Mouse (Mus musculus) left cerebral cortex, postnatal 14 days (tissue): ENCODE data around the gene Pld2. TPM values are rescaled to one million over a fixed set of nuclear protein-coding genes. Genes with fewer than 3 reads are reported as not detected.
"Not testable (repeated sequence)": the region's sequence is repeated elsewhere in the genome, so short reads cannot be mapped to it uniquely, and the experiment has no call there.

ENCODE experiments used
- DNase-seq, 2 experiments: peaks; one replicate each; pipeline ENCODE4 v3.0.0; 2021 to 2022; ENCODE audit warnings: low spot score in 2 of 2, mixed read lengths in 1 of 2
- intact Hi-C: fragments of 180-260 bp; cut with DNase I; formaldehyde crosslinking; loops from one replicate; pipeline ENCODE4 v1.15.1; 2025
- total RNA-seq, 2 experiments: library from RNA; stranded (reverse); gene quantifications; 2 replicates each; pipeline ENCODE4 v1.2.3; 2021

The Pld2 gene
- total RNA-seq, 2 experiments from 2014 or later: 14.8 to 17.4 TPM

- intact Hi-C loops: loop anchor here (5.0 kb wide), 1 partner anchor 43 kb away; no protein-coding TSS in a partner anchor
These were observed 24.5 kb downstream of the Pld2 start for GRCm38 (mm10) chr11:70564276-70564873.

DNA sequence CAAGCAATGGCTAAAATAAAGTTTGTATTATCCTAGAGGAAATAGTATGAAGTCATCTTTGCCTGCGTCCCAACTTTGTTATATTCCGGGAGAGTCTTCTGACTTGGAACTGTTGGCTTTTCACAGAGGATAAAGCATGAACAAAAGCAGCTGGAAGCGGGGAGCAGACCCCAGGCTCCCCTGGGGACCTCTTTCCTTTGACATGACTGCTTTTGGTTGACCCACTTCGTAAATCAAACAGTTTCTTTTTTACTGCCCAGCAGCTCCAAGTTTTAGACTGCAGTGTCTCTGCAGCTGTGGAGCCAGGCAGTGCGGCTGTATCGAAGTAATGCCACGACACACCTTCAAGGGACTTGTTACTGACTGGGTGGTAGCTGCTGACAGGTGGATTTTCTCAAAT, 26.7 kb downstream of the Pld2 start:
- no peak for DNase-seq
- intact Hi-C loops: no loop called here

More at GRCm38 (mm10) chr11:70564276-70564873, 24.5 kb downstream of the Pld2 start:
- no peak for DNase-seq

- intact Hi-C loops: not testable (repeated sequence)
These were observed 30.8 kb downstream of the Pld2 start for GRCm38 (mm10) chr11:70570614-70571013.

GRCm38 (mm10) chr11:70571641-70572040, 31.8 kb downstream of the Pld2 start:
- DNase-seq: peak in 1 of 2 experiments; percentile 56
- intact Hi-C loops: no loop called here

More at GRCm38 (mm10) chr11:70570614-70571013, 30.8 kb downstream of the Pld2 start:
- not testable (repeated sequence) for DNase-seq

DNA sequence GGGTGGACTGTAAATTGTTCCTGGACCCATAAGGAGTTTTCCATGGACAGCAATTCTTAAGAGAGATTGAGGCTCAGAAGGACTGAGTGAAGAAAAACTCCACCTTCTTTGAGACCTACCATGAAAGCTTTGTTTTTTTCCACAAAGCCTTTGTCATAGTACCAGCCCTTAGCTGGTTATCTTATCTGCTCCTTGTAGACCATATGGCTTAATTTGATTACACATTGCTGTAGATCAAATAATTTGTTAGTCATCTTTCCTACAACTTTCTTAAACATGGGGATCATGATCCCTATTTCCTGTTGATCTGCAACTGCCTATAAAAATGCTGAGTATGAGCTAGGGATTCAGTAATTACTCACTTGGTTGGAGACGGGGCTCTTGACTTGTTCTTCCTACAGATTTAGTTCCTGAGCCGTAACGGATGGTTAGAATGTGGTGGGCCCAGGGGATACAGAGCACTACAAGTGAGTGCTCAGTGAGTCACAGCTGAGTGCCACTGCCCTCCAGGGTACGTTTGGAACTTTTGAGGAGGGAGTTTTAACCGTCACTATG, 32.6 kb downstream of the Pld2 start:
- intact Hi-C loops: no loop called here
- no peak for DNase-seq

DNA sequence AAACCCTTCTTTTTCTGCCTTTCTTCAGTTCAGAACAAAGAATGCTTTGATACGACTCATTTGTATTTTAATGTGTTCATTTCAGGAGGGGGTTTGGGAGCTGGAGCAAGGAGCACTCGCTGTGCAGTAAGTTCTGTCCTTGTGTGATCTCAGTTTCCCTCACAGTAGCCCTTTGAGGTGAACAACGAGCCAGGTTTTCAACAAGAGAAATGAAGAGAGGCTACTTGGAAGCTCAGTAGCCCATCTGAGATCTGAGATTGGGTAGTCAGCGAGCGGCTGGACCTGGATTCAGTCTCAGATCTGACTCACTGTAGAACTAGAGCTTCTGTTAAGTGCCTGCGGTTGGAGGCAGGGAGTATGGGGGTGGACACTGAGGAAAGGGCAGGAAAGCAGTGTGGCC, 34.0 kb downstream of the Pld2 start:
- intact Hi-C loops: no loop called here
- DNase-seq: peak; percentile 18 to 41

DNA sequence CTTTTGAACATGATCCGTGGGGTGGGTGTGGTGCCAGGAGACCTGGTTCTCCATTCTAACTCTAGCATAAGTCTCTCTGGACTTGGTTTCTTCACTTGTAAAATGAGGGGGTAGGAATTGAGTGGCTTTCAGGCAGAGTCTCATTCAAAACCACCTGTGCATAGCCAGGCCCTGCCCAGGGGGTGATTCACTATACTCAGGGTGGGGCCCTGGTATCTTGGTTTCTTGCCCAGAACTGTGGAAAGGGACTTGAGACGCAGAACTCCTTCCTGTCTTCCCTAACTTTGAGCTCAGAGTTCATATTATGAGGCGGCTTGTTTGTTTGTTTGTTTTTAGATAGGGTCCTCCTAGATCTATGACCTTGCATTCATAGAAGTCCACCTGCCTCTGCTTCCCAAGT, 37.3 kb downstream of the Pld2 start:
- DNase-seq: no peak
- intact Hi-C loops: no loop called here

GRCm38 (mm10) chr11:70578962-70579361, 39.1 kb downstream of the Pld2 start:
- no peak for DNase-seq
- intact Hi-C loops: no loop called here

DNA sequence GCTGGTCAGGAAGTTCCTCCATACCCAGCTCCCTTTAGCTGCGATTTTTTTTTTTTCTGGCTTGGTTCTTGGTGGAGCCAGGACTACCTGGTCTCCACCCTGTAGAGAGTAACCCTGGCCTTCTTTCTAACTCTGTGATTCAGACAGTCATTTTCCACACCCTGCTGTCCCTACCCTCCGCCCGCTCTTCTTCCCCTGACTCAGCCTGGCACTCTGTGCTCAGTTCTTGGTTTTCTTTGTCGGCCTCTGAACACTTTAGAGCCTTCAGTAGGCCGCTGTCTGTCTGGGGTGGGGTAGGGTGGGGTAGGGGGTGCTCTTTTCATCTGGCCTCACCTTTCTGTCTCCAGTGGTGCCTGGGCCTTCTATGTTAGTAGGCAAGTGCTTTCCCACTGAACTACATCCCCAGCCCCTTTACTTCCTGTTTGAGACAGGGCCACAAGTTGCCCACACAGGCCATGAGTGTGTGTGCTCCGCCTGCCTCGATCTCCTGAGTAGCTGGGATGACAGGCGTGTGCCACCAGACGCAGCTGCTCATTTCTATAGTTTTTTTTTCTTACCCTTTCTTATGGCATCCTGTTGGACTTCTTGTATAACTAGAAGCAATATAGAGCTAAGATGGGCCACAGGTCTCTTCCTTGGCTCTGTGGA, 40.0 kb downstream of the Pld2 start:
- no peak for DNase-seq
- intact Hi-C loops: no loop called here

GRCm38 (mm10) chr11:70580358-70580720, 40.5 kb downstream of the Pld2 start:
- intact Hi-C loops: no loop called here
- no peak for DNase-seq

GRCm38 (mm10) chr11:70580921-70581320, 41.1 kb downstream of the Pld2 start:
- intact Hi-C loops: no loop called here

GRCm38 (mm10) chr11:70582196-70582595, 42.3 kb downstream of the Pld2 start:
- intact Hi-C loops: no loop called here
- no peak for DNase-seq

More at GRCm38 (mm10) chr11:70580921-70581320, 41.1 kb downstream of the Pld2 start:
- no peak for DNase-seq

GRCm38 (mm10) chr11:70583022-70583714, 43.3 kb downstream of the Pld2 start:
- intact Hi-C loops: no loop called here
- no peak for DNase-seq

DNA sequence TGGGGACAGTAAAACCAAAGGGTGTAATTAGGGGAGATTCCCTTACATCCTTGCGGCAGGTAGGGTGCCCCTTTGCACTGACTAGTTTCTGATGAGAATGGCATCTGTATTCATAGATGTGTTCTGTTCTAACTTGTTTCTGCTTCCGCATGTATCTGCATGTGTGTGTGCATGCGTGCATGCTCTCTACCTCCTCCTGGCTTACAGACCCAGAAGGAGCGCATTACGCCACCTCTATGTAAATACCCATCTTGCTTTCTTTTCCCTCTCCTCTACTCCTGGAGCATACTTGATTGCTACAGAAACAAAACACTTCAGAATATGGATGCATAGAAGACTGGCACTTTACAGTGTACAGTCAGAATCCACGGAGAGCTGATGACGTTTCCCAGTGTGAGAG, 43.9 kb downstream of the Pld2 start:
- intact Hi-C loops: no loop called here
- DNase-seq: no peak

GRCm38 (mm10) chr11:70585457-70585856, 45.6 kb downstream of the Pld2 start:
- no peak for DNase-seq
- intact Hi-C loops: no loop called here

- intact Hi-C loops: no loop called here
- DNase-seq: peak in 1 of 2 experiments; percentile 36
These were observed 46.4 kb downstream of the Pld2 start for GRCm38 (mm10) chr11:70586261-70586660.

DNA sequence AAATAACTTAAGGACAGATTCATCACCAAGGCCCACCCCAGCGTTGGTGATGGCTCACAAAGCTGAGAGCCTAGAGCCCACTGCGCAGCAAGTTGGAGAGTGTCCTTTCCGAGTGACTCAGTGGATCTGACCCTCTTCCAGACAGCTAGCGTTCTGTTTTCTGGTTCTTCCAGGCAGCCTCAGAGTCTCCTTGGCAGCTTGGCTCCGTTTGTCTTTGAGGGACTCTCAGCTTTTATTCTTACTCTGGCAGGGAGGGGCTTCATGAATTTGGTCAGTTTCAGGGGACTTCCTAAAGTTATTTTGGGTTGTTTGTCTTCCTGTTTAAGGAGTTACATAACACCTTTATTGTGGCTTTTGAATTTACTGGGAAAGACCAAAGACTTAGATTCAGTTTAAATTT, 47.1 kb downstream of the Pld2 start:
- no peak for DNase-seq
- intact Hi-C loops: no loop called here

GRCm38 (mm10) chr11:70591733-70592132, 51.9 kb downstream of the Pld2 start:
- intact Hi-C loops: no loop called here
- DNase-seq: no peak

DNA sequence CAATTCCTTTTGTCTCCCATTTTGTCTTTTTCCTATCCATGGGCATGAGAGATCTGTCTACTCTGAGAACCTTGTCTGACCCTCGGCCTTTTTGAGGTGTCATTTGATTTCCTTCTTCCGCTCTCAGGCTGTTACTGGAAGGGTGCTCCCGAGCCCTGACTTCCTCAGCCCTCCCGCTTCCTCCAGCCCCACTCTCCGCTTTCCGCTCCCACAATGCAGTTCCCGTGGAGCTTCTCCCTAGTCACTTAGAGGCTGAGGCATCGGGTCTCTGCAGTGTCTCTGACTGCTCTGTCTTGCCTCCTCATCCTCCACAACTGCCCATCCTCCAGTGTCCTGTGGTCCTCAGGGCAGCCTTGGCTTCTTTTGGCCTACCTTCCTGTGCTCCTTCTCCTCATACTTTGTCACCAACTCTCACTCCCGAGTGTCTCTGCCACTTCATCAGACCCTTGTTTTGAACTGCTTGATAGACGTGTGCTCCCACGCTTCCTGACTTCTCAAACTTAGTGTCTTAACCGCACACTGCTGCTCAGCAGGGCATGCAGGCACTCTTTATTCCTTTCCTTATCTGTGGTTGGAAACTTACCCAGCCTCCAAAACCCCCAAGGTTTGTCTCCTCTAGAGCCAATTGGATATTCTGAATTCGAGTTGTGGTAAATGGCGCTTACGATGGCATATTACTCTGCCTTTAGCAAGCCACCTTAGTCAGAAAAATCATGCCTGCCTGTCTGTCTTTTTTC, 54.6 kb downstream of the Pld2 start:
- intact Hi-C loops: no loop called here
- DNase-seq: no peak

GRCm38 (mm10) chr11:70595638-70596037, 55.8 kb downstream of the Pld2 start:
- no peak for DNase-seq
- intact Hi-C loops: no loop called here
